Mouse (Mus musculus) embryonic fibroblast, embryonic 13.5 days (primary cell): ENCODE measurements around the gene Capn15.

Experiments used
- CTCF ChIP-seq: IDR thresholded peaks from 2 replicates; pipeline ENCODE4 v1.5.1; 2011; ENCODE audit warnings: mild to moderate bottlenecking, control low read depth, low read length, moderate library complexity, borderline replicate concordance; ENCODE audit not compliant: insufficient read depth
- POLR2A ChIP-seq: IDR thresholded peaks from 2 replicates; pipeline ENCODE4 v1.6.1; 2011; ENCODE audit warnings: low read depth, mild to moderate bottlenecking, control low read depth, low read length, moderate library complexity

DNA sequence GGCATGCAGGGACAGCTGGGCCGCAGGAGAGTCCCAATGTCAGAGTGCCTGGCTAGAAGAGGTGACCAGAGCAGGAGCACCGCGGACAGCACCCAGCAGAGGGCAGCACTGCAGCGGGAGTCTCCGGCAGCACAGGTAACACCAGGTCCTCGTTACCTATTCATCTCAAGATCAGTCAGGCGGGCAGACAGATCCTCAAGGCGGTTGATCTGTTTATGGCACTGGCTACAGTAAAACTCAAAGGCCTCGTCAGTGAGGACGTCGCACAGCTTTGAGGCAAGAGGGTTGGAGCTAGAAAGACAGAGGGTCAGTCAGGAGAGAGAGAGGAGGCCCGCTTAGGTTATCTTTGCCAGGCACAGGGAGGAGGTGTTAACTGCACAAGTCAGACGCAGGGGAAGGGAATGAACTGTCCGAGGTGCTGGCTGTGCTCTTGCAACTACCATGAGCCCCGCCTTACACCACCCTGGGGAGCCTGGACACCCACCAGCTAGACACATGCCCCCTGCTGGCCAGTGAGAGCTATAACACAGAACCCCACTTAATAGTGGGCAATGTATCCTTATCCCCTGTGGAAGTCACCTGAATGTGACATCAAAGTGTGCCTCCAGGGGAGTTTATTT lies 26.4 kb upstream of the Capn15 start:
- no peak for TF ChIP-seq POLR2A
- TF ChIP-seq CTCF, result peak; percentile 78
